Mouse (Mus musculus): ENCODE measurements at regions not wholly inside any gene's neighbourhood (a gene's known extent, or its start where the extent isn't known, plus 50 kb on each side); places are given as distances from the start of the nearest gene placed in this dataset.

GRCm38 (mm10) chr19:54498066-54498465 is 454.1 kb downstream of the Adra2a start:
- Histone ChIP-seq H3K27ac (ENCODE audit: control insufficient read depth, low read depth, low read length) (no peak overlapping the region), H3K9ac (ENCODE audit: control insufficient read depth, low read depth, low read length, poor library complexity, severe bottlenecking) (no peak overlapping the region), H3K36me3 (ENCODE audit: control insufficient read depth in 1 of 2, insufficient read depth in 2 of 2, low read length in 2 of 2) (no peaks in the 10 kb centered on the region), H3K79me2 (ENCODE audit: control insufficient read depth, insufficient read depth, low read length, poor library complexity) (no peaks in the 10 kb centered on the region), H3K4me1 (ENCODE audit: control insufficient read depth in 1 of 2, insufficient read depth in 2 of 2, low read length in 2 of 2) (no peaks in the 10 kb centered on the region), H3K27me3 (ENCODE audit: control insufficient read depth in 1 of 2, insufficient read depth in 2 of 2, low read length in 2 of 2) (peaks cover 3 to 5% of the 10 kb centered on the region in 2 experiments; a peak in 3 of 4 replicates), H3K9me3 (replicated peaks; ENCODE audit: insufficient read depth, low read length) (no peaks in the 10 kb centered on the region), H3K4me3 (ENCODE audit: control insufficient read depth in 1 of 2, insufficient read depth in 1 of 2, low read depth in 2 of 2, low read length in 2 of 2) (no peak overlapping the region)
- TF ChIP-seq ETS1 (IDR thresholded peaks at IDR 0.05; ENCODE audit: low read depth, low read length): no peak
- TF ChIP-seq MYC (IDR thresholded peaks at IDR 0.05; ENCODE audit: low read depth, low read length): no peak
- TF ChIP-seq ZKSCAN1 (IDR thresholded peaks at IDR 0.05; ENCODE audit: low read depth, low read length): no peak
- no peak for TF ChIP-seq ZMIZ1 (IDR thresholded peaks at IDR 0.05; ENCODE audit: low read depth, low read length)
- TF ChIP-seq SIN3A (IDR thresholded peaks at IDR 0.05; ENCODE audit: low read length): no peak
- no peak for TF ChIP-seq GATA1 (IDR thresholded peaks at IDR 0.05; ENCODE audit: low read depth, low read length)
- DNase-seq (ENCODE audit: low read depth, low spot score): no peak

DNA sequence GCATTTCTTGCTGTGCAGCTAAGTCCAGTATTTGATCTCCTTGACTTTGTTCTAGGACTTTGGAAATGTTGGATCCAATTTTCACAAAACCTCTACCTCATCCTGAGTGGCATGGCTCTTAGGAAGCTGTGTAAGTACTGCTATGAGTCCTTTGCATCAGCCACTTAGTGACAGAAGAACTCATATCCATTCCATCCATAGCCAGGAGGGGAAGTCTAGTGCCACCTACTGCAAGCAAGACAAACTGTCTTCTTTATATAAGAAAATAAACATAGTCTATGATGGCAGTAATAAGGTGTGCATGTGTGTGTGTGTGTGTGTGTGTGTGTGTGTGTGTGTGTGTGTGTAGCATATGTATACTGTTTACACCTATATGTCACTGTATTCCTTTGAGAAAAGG is 489.9 kb downstream of the Adra2a start:
- Histone ChIP-seq H3K9me3 (replicated peaks; ENCODE audit: insufficient read depth, low read length) (no peaks in the 10 kb centered on the region), H3K79me2 (ENCODE audit: control insufficient read depth, insufficient read depth, low read length, poor library complexity) (no peaks in the 10 kb centered on the region), H3K36me3 (ENCODE audit: control insufficient read depth in 1 of 2, insufficient read depth in 2 of 2, low read length in 2 of 2) (no peaks in the 10 kb centered on the region), H3K27ac (ENCODE audit: control insufficient read depth, low read depth, low read length) (no peak overlapping the region), H3K4me1 (ENCODE audit: control insufficient read depth in 1 of 2, insufficient read depth in 2 of 2, low read length in 2 of 2) (no peaks in the 10 kb centered on the region), H3K27me3 (ENCODE audit: control insufficient read depth in 1 of 2, insufficient read depth in 2 of 2, low read length in 2 of 2) (peaks cover 0 to 3% of the 10 kb centered on the region in 2 experiments; a peak in 1 of 4 replicates), H3K9ac (ENCODE audit: control insufficient read depth, low read depth, low read length, poor library complexity, severe bottlenecking) (no peak overlapping the region), H3K4me3 (ENCODE audit: control insufficient read depth in 1 of 2, insufficient read depth in 1 of 2, low read depth in 2 of 2, low read length in 2 of 2) (no peak overlapping the region)
- TF ChIP-seq SMC3 (IDR thresholded peaks at IDR 0.05; ENCODE audit: low read depth, low read length) (peak; percentile 66), ZC3H11A (IDR thresholded peaks at IDR 0.05; ENCODE audit: low read depth, low read length) (peak; percentile 26; the same call in 1 of the 2 replicates), CTCF (IDR thresholded peaks at IDR 0.05 in 2 of 3, conservative IDR thresholded peaks at IDR 0.05 in 1 of 3; ENCODE audit: control insufficient read depth in 1 of 3, insufficient read depth in 1 of 3, low read depth in 2 of 3, low read length in 3 of 3, poor library complexity in 1 of 3, severe bottlenecking in 1 of 3) (peak in 2 of 3 experiments; percentile 16 to 55; a peak in 2 of 6 replicates), GATA1 (IDR thresholded peaks at IDR 0.05; ENCODE audit: low read depth, low read length) (no peak), ZKSCAN1 (IDR thresholded peaks at IDR 0.05; ENCODE audit: low read depth, low read length) (no peak), RAD21 (IDR thresholded peaks at IDR 0.05; ENCODE audit: low read depth, low read length) (peak; percentile 61)
- peak; percentile 28 for DNase-seq (ENCODE audit: low read depth, low spot score)

DNA sequence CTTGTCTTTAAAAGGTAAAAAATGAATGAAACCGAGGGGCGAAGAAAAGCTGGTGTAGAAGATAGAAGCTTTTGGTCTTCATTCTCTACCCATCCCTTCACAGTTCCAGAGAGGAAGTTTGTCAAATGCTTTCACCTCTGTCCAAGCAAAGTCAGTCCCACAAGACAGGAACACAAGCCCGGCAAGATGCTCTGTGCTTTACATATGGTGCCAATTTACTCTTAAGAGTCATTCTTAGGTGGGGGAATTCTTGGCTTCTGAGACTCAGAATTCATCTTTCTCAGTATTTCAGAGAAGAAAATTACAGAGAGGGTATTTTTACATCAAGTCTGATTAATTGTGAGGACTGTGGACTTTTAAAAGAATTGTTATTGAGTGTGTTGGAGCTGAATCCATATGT is 511.4 kb downstream of the Adra2a start:
- no peaks in the 10 kb centered on the region for H3K4me1 ChIP-seq (ENCODE audit: control insufficient read depth in 1 of 2, insufficient read depth in 2 of 2, low read length in 2 of 2)
- no peaks in the 10 kb centered on the region for H3K36me3 ChIP-seq (ENCODE audit: control insufficient read depth in 1 of 2, insufficient read depth in 2 of 2, low read length in 2 of 2)
- no peaks in the 10 kb centered on the region for H3K79me2 ChIP-seq (ENCODE audit: control insufficient read depth, insufficient read depth, low read length, poor library complexity)
- no peak overlapping the region for H3K4me3 ChIP-seq (ENCODE audit: control insufficient read depth in 1 of 2, insufficient read depth in 1 of 2, low read depth in 2 of 2, low read length in 2 of 2)
- no peak overlapping the region for H3K27ac ChIP-seq (ENCODE audit: control insufficient read depth, low read depth, low read length)
- H3K27me3 ChIP-seq (ENCODE audit: control insufficient read depth in 1 of 2, insufficient read depth in 2 of 2, low read length in 2 of 2): no peaks in the 10 kb centered on the region
- no peaks in the 10 kb centered on the region for H3K9me3 ChIP-seq (replicated peaks; ENCODE audit: insufficient read depth, low read length)
- DNase-seq (ENCODE audit: low read depth, low spot score): no peak
- H3K9ac ChIP-seq (ENCODE audit: control insufficient read depth, low read depth, low read length, poor library complexity, severe bottlenecking): no peak overlapping the region
- TF ChIP-seq CHD1 (IDR thresholded peaks at IDR 0.05; ENCODE audit: low read depth, low read length): no peak
- no peak for TF ChIP-seq USF2 (IDR thresholded peaks at IDR 0.05; ENCODE audit: borderline replicate concordance in 1 of 2, insufficient read depth in 1 of 2, low read depth in 1 of 2, low read length in 2 of 2)
- TF ChIP-seq POLR2AphosphoS5 (IDR thresholded peaks at IDR 0.05; ENCODE audit: borderline replicate concordance, low read depth, low read length): no peak
- no peak for TF ChIP-seq MAZ (IDR thresholded peaks at IDR 0.05; ENCODE audit: low read depth, low read length)
- TF ChIP-seq MAFK (IDR thresholded peaks at IDR 0.05; ENCODE audit: borderline replicate concordance, low read depth, low read length): no peak
- TF ChIP-seq NELFE (IDR thresholded peaks at IDR 0.05; ENCODE audit: low read depth, low read length): no peak
- no peak for TF ChIP-seq SMC3 (IDR thresholded peaks at IDR 0.05; ENCODE audit: low read depth, low read length)
- TF ChIP-seq MXI1 (IDR thresholded peaks at IDR 0.05; ENCODE audit: low read depth, low read length): no peak
- TF ChIP-seq ZMIZ1 (IDR thresholded peaks at IDR 0.05; ENCODE audit: low read depth, low read length): no peak
- no peak for TF ChIP-seq NRF1 (IDR thresholded peaks at IDR 0.05; ENCODE audit: insufficient read depth, low read depth, low read length, poor library complexity, severe bottlenecking)
- TF ChIP-seq CTCF (IDR thresholded peaks at IDR 0.05 in 2 of 3, conservative IDR thresholded peaks at IDR 0.05 in 1 of 3; ENCODE audit: control insufficient read depth in 1 of 3, insufficient read depth in 1 of 3, low read depth in 2 of 3, low read length in 3 of 3, poor library complexity in 1 of 3, severe bottlenecking in 1 of 3): no peak
- no peak for TF ChIP-seq E2F4 (IDR thresholded peaks at IDR 0.05; ENCODE audit: borderline replicate concordance, low read depth, low read length)
- TF ChIP-seq ETS1 (IDR thresholded peaks at IDR 0.05; ENCODE audit: low read depth, low read length): no peak
- TF ChIP-seq UBTF (IDR thresholded peaks at IDR 0.05; ENCODE audit: borderline replicate concordance, insufficient read depth, low read depth, low read length): no peak
- no peak for TF ChIP-seq USF1 (IDR thresholded peaks at IDR 0.05; ENCODE audit: low read depth, low read length)
- TF ChIP-seq GATA1 (IDR thresholded peaks at IDR 0.05; ENCODE audit: low read depth, low read length): no peak
- no peak for TF ChIP-seq MAX (IDR thresholded peaks at IDR 0.05; ENCODE audit: low read length)

Data from MEL (cell line).